Mouse (Mus musculus) brain, adult 10 weeks (tissue): ENCODE data around the gene Csf3. TPM values are rescaled to one million over a fixed set of nuclear protein-coding genes. Genes with fewer than 3 reads are reported as not detected.

ENCODE experiments used
- polyA plus RNA-seq: library from polyadenylated mRNA; stranded (reverse); fragments of 350-450 nt; fragmentation: Illumina TruSeq; extraction: RNeasy Lipid Tissue Mini Kit (QIAGEN cat#74804); gene quantifications from one replicate; pipeline ENCODE4 v1.2.3, GENCODE M21; 2015; ENCODE audit warnings: low read depth, low replicate concordance

The Csf3 gene
- not detected for polyA plus RNA-seq

DNA sequence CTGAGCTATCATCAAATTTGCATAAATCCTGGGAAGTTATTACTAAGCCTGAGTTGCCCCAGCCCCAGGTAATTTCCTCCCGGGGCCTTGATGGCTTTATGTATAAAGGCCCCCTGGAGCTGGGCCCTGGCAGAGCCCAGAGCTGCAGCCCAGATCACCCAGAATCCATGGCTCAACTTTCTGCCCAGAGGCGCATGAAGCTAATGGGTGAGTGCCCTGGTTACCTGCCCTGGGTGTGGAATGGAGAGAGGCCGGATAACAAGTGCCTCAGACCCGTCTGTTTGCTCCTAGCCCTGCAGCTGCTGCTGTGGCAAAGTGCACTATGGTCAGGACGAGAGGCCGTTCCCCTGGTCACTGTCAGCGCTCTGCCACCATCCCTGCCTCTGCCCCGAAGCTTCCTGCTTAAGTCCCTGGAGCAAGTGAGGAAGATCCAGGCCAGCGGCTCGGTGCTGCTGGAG, at the start of gene Csf3:
Csf3 (plus strand) TSS at position 51 of the 458 bp plus-strand sequence.

DNA sequence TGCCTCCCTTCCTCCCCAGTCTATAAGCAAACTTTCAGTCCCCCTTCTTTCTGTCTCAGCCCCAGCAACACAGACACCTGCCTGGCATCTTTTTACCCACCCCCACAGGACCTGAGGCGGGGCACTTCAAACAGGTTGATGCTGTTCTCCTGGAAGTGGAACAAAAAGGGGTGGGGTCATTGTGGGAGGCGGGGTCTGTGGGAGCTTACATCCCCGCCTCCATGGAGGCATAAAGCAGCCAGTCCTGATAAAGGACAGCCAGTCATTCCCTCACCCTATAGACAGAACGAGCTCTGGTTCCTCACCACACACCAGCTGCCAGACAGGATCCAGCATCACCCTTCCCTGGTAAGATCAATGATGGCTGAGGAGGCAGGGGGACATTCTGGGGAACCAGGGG, 37.0 kb upstream of the Csf3 start, which contains the start of gene Gsdma:
Gsdma (plus strand) TSS at position 261 of the 400 bp plus-strand sequence.

DNA sequence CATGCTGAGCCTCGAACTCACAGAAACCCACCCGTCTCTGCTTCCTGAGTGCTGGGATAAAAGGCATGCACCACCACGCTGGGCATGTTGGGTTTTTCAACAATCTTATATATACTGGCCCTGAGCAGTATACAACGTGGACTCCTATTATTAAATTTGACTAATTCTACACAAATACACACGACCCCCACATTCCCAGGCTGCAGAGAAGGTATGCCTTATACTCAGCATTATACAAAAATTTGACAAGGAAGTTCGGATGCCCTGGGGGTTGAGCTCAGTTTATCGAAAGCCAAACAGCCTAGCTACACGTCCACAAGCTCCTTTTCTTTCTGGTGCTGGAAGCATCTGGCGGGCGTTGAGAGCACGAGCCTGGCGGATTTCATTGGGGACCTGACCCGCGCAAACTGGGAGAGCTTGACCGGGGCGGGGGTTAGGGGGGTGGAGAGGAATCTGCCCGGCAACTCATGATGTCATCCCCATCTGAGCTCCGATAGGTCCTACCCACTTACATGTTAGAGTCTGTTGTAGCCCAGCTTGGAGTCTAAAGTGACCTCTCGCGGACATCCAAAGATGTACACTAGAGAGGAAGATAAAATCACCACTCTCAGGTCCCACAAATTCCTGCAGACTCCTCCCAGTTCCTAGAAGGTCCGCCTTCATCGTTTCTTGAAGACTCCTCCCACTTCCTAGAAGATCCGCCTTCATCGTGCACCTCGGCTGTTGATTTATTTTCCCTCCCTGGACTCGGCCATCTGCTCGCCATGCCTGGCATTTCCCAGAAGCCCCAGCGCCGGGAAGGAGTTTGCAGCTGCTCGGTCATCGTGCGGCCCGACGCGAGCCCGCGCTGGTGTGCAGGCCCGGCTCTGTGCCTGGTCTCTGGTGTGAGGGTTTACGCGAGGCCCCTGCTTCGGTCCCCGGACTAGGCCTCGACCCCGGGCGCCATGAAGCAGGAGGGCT, 19.0 kb upstream of the Csf3 start, which contains the start of gene Psmd3:
Psmd3 (plus strand) TSS at position 769 of the 960 bp plus-strand sequence.

DNA sequence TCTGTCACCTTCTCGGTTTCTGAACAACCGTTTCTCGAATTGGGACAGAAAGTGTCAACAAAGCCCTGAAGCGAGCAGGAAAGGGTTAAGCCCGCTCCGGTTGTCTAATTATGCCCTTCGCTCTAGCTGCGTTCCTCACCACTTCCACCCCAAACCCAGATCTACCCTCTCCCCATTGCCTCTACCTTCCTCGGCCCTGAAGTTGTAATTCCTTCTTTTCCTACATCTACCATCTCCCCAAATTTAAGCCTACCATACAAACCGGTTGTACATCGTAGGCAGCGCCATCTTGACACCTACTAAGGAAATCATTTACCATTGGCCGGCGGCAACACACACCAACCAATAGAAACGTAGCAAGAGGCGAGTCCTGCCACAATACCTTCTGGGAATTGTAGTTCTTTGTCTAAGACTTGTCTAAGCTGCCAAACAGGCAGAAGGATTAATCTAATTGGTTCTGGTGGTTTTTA, 28.1 kb downstream of the Csf3 start, which contains the start of gene Med24:
Med24 (minus strand) TSS at position 317 of the 470 bp plus-strand sequence.

DNA sequence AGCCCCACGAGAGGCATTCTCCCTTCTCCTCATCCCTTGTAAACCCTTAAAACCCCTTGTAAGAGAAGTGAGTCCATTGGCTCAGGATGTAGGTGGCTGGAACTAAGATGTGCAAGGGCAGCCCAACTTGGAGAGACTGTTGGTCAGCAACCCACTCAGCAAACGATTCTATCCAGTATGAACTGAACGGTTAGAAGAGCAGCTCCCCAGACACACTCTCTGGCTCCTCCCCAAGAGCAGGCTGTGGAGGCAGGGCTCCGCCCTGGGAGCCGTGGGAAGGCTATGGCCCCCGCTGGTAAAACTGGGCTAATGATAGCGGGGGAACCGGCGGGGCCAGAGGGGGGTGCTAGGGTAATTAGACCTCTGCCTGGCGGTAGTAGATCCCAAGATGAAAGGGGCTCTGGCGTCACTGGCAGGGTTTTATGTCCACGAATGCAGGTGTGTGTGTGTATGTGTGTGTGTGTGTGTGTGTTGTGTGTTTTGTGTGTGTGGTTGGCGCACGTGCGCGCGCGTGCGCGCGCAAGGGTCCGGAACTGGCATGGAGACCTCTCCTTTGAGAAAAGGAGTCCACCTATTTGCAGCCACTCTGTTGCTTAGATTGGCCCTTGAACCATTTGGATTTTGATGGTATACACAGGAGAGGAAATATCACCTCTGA, 39.5 kb downstream of the Csf3 start, which contains the start of gene Thra:
Thra (plus strand) TSS at position 246 of the 658 bp plus-strand sequence.

Other genes with a start within 250 kb of the Csf3 start
- gene Ikzf3, start 155.2 kb upstream of the Csf3 start, polyA plus RNA-seq: not detected
- gene Zpbp2, start 150.2 kb upstream of the Csf3 start, polyA plus RNA-seq: not detected
- 59.0 TPM for gene Ormdl3, start 113.9 kb upstream of the Csf3 start, polyA plus RNA-seq
- not detected for gene Lrrc3c, start 103.0 kb upstream of the Csf3 start, polyA plus RNA-seq
- not detected for gene Gm12355, start 75.6 kb upstream of the Csf3 start, polyA plus RNA-seq
- gene Gsdma3, start 74.9 kb upstream of the Csf3 start, polyA plus RNA-seq: not detected
- gene Gsdma2, start 54.5 kb upstream of the Csf3 start, polyA plus RNA-seq: not detected
- not detected for gene Gsdma, start 36.9 kb upstream of the Csf3 start, polyA plus RNA-seq
- gene Psmd3, start 18.7 kb upstream of the Csf3 start, polyA plus RNA-seq: 113 TPM
- 76.2 TPM for gene Med24, start 28.2 kb downstream of the Csf3 start, polyA plus RNA-seq
- gene Thra, start 39.4 kb downstream of the Csf3 start, polyA plus RNA-seq: 652 TPM
- gene Nr1d1, start 74.1 kb downstream of the Csf3 start, polyA plus RNA-seq: 59.3 TPM
- 117 TPM for gene Msl1, start 94.3 kb downstream of the Csf3 start, polyA plus RNA-seq
- gene Casc3, start 103.6 kb downstream of the Csf3 start, polyA plus RNA-seq: 37.6 TPM
- 89.1 TPM for gene Rapgefl1, start 135.5 kb downstream of the Csf3 start, polyA plus RNA-seq
- gene Wipf2, start 162.4 kb downstream of the Csf3 start, polyA plus RNA-seq: 28.1 TPM
- 0.74 TPM for gene Cdc6, start 206.5 kb downstream of the Csf3 start, polyA plus RNA-seq
- gene Rara, start 226.6 kb downstream of the Csf3 start, polyA plus RNA-seq: 7.5 TPM